Mouse (Mus musculus) lung, embryonic 15.5 days (tissue): ENCODE results near the gene Samd1. TPM values are rescaled to one million over a fixed set of nuclear protein-coding genes. Genes with fewer than 3 reads are reported as not detected.
A peak's percentile ranks its signal among the peaks of the same experiment; 100 is the strongest.

Experiments used
- ATAC-seq: fragments of 200-750 bp; cut with Nextera tagmentation; 2 replicates; pipeline ENCODE4 v1.8.0; 2017; ENCODE audit warnings: moderate number of reproducible peaks, borderline replicate concordance; ENCODE audit not compliant: low FRiP score, low TSS enrichment; ENCODE audit errors: extremely low read depth
- H3K27ac ChIP-seq: fragments of 300-500 bp; sonication (generic); 2 replicates; pipeline ENCODE4 v1.5.1; 2015; ENCODE audit warnings: moderate library complexity, mild to moderate bottlenecking, inconsistent platforms
- H3K27me3 ChIP-seq: fragments of 300-500 bp; sonication (generic); 2 replicates; pipeline ENCODE4 v1.6.1; 2015; ENCODE audit warnings: inconsistent platforms
- H3K36me3 ChIP-seq: fragments of 300-500 bp; sonication (generic); 2 replicates; pipeline ENCODE4 v1.6.1; 2015; ENCODE audit warnings: inconsistent platforms
- H3K4me1 ChIP-seq: fragments of 300-500 bp; sonication (generic); 2 replicates; pipeline ENCODE4 v1.6.1; 2015; ENCODE audit warnings: inconsistent platforms
- H3K4me2 ChIP-seq: fragments of 300-500 bp; sonication (generic); 2 replicates; pipeline ENCODE4 v1.6.1; 2015; ENCODE audit warnings: inconsistent platforms, mild to moderate bottlenecking, moderate library complexity
- H3K4me3 ChIP-seq: fragments of 300-500 bp; sonication (generic); 2 replicates; pipeline ENCODE4 v1.5.1; 2015; ENCODE audit warnings: mild to moderate bottlenecking, inconsistent platforms
- H3K9ac ChIP-seq: fragments of 300-500 bp; sonication (generic); 2 replicates; pipeline ENCODE4 v1.6.1; 2015; ENCODE audit warnings: inconsistent platforms
- H3K9me3 ChIP-seq: fragments of 300-500 bp; sonication (generic); 2 replicates; pipeline ENCODE4 v1.6.1; 2016; ENCODE audit warnings: inconsistent platforms
- whole genome bisulfite sequencing: fragments of 180-500 bp; shearing (Covaris S2); methylation state at CpG from one replicate; pipeline ENCODE4 v1.1.7; 2015; 5-methylcytosine and 5-hydroxymethylcytosine counted together
- polyA plus RNA-seq: library from polyadenylated mRNA; unstranded; fragments of >200 nt; fragmentation: Nextera tagmentation; extraction: Ambion mirVana; gene quantifications from 2 replicates; pipeline ENCODE4 v1.2.1, GENCODE M21; 2015

Samd1 gene
- polyA plus RNA-seq, 1 experiment from 2014 or later: 11.3 TPM

DNA sequence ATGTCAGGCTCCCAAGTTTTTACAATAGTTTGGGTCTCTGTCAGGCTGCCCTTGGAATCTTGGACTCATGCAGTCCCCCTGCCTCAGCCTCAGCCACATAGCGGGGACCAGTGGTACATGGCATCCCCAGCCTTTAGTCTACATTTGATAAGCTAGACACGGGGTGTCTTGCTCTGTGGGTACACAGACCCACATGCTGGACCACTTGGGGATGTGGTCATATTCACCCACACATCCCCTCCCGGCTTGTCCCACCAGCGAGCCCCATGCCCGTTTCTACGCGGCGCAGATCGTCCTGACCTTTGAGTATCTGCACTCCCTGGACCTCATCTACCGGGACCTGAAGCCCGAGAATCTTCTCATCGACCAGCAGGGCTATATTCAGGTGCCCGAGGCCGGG, 7.3 kb upstream of the Samd1 start:
- peaks cover 87% of the 10 kb centered on the region for H3K36me3 ChIP-seq
- H3K27ac ChIP-seq: no peak overlapping the region
- no peaks in the 10 kb centered on the region for H3K4me1 ChIP-seq
- 93% methylated on average over 14 of the region's 14 CpGs for WGBS
- H3K27me3 ChIP-seq: no peaks in the 10 kb centered on the region
- H3K4me3 ChIP-seq: no peak overlapping the region
- H3K9ac ChIP-seq: no peak overlapping the region
- no peak for ATAC-seq
- H3K9me3 ChIP-seq: no peaks in the 10 kb centered on the region
- no peak overlapping the region for H3K4me2 ChIP-seq

DNA sequence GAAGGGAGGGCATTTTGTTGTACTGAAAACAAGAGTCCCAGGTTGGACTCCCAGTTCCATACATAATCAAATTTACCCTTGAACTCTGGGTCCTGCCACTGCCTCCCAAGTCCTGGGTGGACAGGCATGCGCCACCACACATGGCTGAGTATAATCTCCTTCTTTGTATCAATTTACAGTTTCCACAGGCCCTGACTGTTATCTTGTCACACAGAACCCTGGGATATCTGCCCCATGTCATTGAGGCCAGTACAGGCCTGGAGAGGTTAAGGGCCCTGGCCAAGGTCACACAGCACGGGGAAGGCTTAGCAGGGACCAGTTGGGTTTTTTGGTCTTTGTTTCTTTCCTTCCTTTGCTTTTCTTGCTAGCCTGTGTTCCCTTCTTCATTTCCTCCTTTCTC, 5.0 kb upstream of the Samd1 start:
- peaks cover 68% of the 10 kb centered on the region for H3K36me3 ChIP-seq
- no peak overlapping the region for H3K4me3 ChIP-seq
- ATAC-seq: no peak
- 83% methylated on average over 2 of the region's 2 CpGs for whole genome bisulfite sequencing
- H3K4me1 ChIP-seq: peaks cover 7% of the 10 kb centered on the region; the same call in 1 of the 2 replicates
- no peaks in the 10 kb centered on the region for H3K27me3 ChIP-seq
- no peaks in the 10 kb centered on the region for H3K9me3 ChIP-seq
- no peak overlapping the region for H3K27ac ChIP-seq
- H3K9ac ChIP-seq: no peak overlapping the region
- H3K4me2 ChIP-seq: no peak overlapping the region

DNA sequence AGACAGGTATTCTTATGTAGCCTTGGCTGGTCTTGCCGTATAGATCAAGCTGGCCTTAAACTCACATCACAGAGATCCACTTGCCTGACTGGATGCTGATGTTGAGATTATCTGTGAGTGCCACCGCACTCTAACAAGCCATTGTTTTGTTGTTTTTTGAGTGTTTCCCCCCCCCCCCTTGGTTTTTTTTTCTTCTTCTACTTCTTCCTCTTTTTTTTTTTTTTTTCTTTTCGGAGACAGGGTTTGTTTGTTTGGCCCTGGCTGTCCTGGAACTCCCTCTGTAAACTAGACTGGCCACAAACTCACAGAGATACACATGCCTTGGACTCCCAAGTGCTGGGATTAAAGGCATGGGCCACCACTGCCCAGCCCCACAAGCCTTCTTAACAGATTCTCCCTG, 3.4 kb upstream of the Samd1 start:
- H3K9ac ChIP-seq: no peak overlapping the region
- WGBS: 76% methylated on average over 3 of the region's 3 CpGs
- H3K4me3 ChIP-seq: no peak overlapping the region
- H3K4me1 ChIP-seq: peaks cover 11% of the 10 kb centered on the region
- ATAC-seq: no peak
- no peaks in the 10 kb centered on the region for H3K27me3 ChIP-seq
- no peak overlapping the region for H3K27ac ChIP-seq
- no peak overlapping the region for H3K4me2 ChIP-seq
- no peaks in the 10 kb centered on the region for H3K9me3 ChIP-seq
- H3K36me3 ChIP-seq: peaks cover 52% of the 10 kb centered on the region

DNA sequence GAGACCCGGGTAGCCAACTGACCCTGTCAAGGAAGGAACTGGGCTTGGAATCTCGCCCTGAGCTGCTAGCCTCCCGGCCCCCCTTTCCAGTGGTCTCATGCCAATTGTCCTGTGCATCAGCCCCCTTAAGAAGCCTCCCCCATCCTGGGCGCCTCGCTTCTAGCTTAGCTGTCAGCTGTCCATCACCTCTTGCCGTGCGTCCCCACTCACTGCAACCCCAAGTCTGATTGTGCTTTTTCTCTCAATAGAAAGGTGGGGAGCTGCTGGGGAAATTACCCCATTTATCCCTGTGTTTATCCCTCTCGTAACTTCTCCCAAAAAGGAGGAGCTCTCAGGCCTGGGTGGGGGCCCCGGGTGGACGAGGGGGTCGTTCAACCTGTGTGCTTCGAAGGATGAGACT, 1.5 kb upstream of the Samd1 start:
- Histone ChIP-seq H3K9me3 (no peaks in the 10 kb centered on the region), H3K9ac (0 out of 2 replicates have a peak overlapping the region, but pooled peaks have one; percentile 70), H3K27ac (peak overlapping the region; percentile 95), H3K4me1 (peaks cover 31% of the 10 kb centered on the region), H3K4me3 (peak overlapping the region; percentile 85), H3K36me3 (peaks cover 50% of the 10 kb centered on the region), H3K4me2 (peak overlapping the region; percentile 82), H3K27me3 (no peaks in the 10 kb centered on the region)
- ATAC-seq: no peak
- WGBS: 20% methylated on average over 12 of the region's 12 CpGs

GRCm38 (mm10) chr8:83996567-83997505, 636 bp upstream of the Samd1 start:
- peak; percentile 89 for ATAC-seq
- Histone ChIP-seq H3K9me3 (no peaks in the 10 kb centered on the region), H3K4me1 (peaks cover 37% of the 10 kb centered on the region), H3K4me3 (peak overlapping the region; percentile 85), H3K4me2 (peak overlapping the region; percentile 82), H3K36me3 (peaks cover 48% of the 10 kb centered on the region), H3K27ac (peak overlapping the region; percentile 95), H3K27me3 (no peaks in the 10 kb centered on the region), H3K9ac (peak overlapping the region; percentile 70)
- 0% methylated on average over 54 of the region's 103 CpGs for WGBS

DNA sequence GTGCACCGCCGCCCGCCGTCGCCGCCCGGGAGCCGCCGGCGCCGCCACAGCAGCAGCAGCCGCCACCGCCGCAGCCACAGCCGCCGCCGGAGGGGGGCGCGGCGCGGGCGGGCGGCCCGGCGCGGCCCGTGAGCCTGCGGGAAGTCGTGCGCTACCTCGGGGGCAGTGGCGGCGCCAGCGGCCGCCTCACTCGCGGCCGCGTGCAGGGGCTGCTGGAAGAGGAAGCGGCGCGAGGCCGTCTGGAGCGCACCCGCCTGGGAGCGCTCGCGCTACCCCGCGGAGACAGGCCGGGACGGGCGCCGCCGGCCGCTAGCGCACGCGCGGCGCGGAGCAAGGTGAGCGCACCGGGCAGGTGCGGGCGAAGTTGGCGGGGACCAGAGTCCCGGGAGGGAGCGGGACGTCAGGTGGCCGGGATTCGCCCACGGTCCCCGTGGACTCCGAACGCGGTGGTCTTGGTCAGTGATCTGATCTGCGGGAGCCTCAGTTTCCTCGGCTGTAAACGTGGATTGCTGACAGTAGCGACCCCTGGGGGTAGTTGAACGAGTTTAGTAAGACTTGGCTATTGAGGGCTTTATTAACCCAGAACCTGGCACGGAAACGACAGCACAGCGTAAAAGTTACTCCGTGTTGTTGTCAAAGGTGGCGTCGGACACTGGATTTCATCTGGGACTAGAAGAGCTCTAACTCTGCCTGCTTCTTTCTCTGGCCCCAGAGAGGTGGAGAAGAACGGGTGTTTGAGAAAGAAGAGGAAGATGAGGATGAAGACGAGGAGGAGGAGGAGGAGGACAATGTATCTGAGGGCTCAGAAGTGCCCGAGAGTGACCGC, 972 bp downstream of the Samd1 start:
- Histone ChIP-seq H3K4me3 (peak overlapping the region; percentile 82), H3K36me3 (peaks cover 39% of the 10 kb centered on the region), H3K27ac (peak overlapping the region; percentile 87), H3K4me2 (peak overlapping the region; percentile 94), H3K9me3 (no peaks in the 10 kb centered on the region), H3K9ac (peak overlapping the region; percentile 77), H3K4me1 (peaks cover 39% of the 10 kb centered on the region), H3K27me3 (no peaks in the 10 kb centered on the region)
- WGBS: under 1% methylated on average over 69 of the region's 92 CpGs
- ATAC-seq: no peak; the same call in 1 of the 2 replicates

- no peaks in the 10 kb centered on the region for H3K27me3 ChIP-seq
These were observed 1.7 kb downstream of the Samd1 start for GRCm38 (mm10) chr8:83999057-83999705.

DNA sequence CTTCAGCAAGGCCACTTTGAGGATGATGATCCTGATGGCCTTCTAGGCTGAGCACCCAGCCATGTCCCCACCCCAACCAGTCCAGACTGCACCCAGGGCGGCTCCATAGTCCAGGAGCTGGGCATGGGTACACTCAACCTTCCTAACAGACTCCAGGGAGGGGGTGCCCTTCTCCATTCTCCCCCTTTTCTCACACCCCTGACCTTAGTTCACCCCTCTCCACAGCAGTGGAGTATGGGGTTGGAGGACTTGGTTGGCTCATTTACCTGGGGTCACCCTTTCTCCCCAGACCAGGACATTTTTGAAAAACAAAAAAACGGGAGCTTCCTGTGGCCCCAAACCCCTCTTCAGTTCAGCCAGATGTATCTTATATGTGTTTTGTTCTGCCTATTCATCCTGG, 2.4 kb downstream of the Samd1 start:
- WGBS: 87% methylated on average over 2 of the region's 2 CpGs
- Histone ChIP-seq H3K36me3 (peaks cover 29% of the 10 kb centered on the region), H3K27me3 (no peaks in the 10 kb centered on the region), H3K4me1 (peaks cover 49% of the 10 kb centered on the region), H3K27ac (no peak overlapping the region), H3K9me3 (no peaks in the 10 kb centered on the region), H3K4me2 (peak overlapping the region; percentile 94; the same call in 1 of the 2 replicates), H3K4me3 (peak overlapping the region; percentile 82; the same call in 1 of the 2 replicates), H3K9ac (no peak overlapping the region)
- ATAC-seq: no peak

More at GRCm38 (mm10) chr8:83999057-83999705, 1.7 kb downstream of the Samd1 start:
- peak overlapping the region; percentile 94 for H3K4me2 ChIP-seq
- no peaks in the 10 kb centered on the region for H3K9me3 ChIP-seq
- 57% methylated on average over 16 of the region's 16 CpGs for WGBS
- peaks cover 35% of the 10 kb centered on the region for H3K36me3 ChIP-seq
- peak overlapping the region; percentile 87; the same call in 1 of the 2 replicates for H3K27ac ChIP-seq
- H3K9ac ChIP-seq: peak overlapping the region; percentile 77
- H3K4me3 ChIP-seq: peak overlapping the region; percentile 82
- ATAC-seq: no peak
- H3K4me1 ChIP-seq: peaks cover 46% of the 10 kb centered on the region

GRCm38 (mm10) chr8:84001281-84002000, 4.0 kb downstream of the Samd1 start, which contains the start of gene 1700067K01Rik:
Gene 1700067K01Rik, plus strand, starts transcription at chr8:84001502.
- H3K27ac ChIP-seq: peak within 1 kb of the TSS; percentile 4; the same call in 1 of the 2 replicates
- peaks cover 46% of the 10 kb centered on the region for H3K4me1 ChIP-seq
- H3K4me2 ChIP-seq: peak within 1 kb of the TSS; percentile 37
- ATAC-seq: no peak
- H3K27me3 ChIP-seq: no peaks in the 10 kb centered on the region
- WGBS: 44% methylated on average over 61 of the region's 61 CpGs
- H3K4me3 ChIP-seq: 0 out of 2 replicates have a peak within 1 kb of the TSS, but pooled peaks have one; percentile 5
- H3K9ac ChIP-seq: no peak within 1 kb of the TSS
- no peaks in the 10 kb centered on the region for H3K9me3 ChIP-seq
- peaks cover 25% of the 10 kb centered on the region for H3K36me3 ChIP-seq

- Histone ChIP-seq H3K4me2 (no peak overlapping the region), H3K9me3 (no peaks in the 10 kb centered on the region), H3K9ac (no peak overlapping the region), H3K27ac (no peak overlapping the region), H3K4me3 (no peak overlapping the region), H3K36me3 (peaks cover 25% of the 10 kb centered on the region), H3K27me3 (no peaks in the 10 kb centered on the region), H3K4me1 (peaks cover 45% of the 10 kb centered on the region)
- 66% methylated on average over 12 of the region's 12 CpGs for WGBS
- ATAC-seq: no peak
These were observed 5.6 kb downstream of the Samd1 start for GRCm38 (mm10) chr8:84002957-84003611.
